Mouse (Mus musculus): ENCODE measurements at regions not wholly inside any gene's neighbourhood (a gene's known extent, or its start where the extent isn't known, plus 50 kb on each side); places are given as distances from the start of the nearest gene placed in this dataset.
"Not testable (repeated sequence)": the region's sequence is repeated elsewhere in the genome, so short reads cannot be mapped to it uniquely, and the experiment has no call there.

- DNase-seq (ENCODE audit: low spot score in 2 of 2): no peak
Observed at GRCm38 (mm10) chr11:91524019-91524418, 53.3 kb downstream of the Kif2b start.

- DNase-seq (ENCODE audit: low spot score in 2 of 2): no peak
Observed at GRCm38 (mm10) chr11:91479236-91479635, 98.1 kb downstream of the Kif2b start.

- no peak for DNase-seq (ENCODE audit: low spot score in 2 of 2)
Observed at GRCm38 (mm10) chr11:91463578-91464401, 113.6 kb downstream of the Kif2b start.

- DNase-seq (ENCODE audit: low spot score in 2 of 2): no peak
Observed at GRCm38 (mm10) chr11:91461946-91462345, 115.4 kb downstream of the Kif2b start.

GRCm38 (mm10) chr11:91442361-91442760 lies 135.0 kb downstream of the Kif2b start:
- peak; percentile 47 to 59 for DNase-seq (ENCODE audit: low spot score in 2 of 2)

- no peak for DNase-seq (ENCODE audit: low spot score in 2 of 2)
Observed at GRCm38 (mm10) chr11:91432195-91432594, 145.2 kb downstream of the Kif2b start.

- DNase-seq (ENCODE audit: low spot score in 2 of 2): peak; percentile 39 to 86
Observed at GRCm38 (mm10) chr11:91426731-91427130, 150.6 kb downstream of the Kif2b start.

- DNase-seq (ENCODE audit: low spot score in 2 of 2): no peak
Observed at GRCm38 (mm10) chr11:91387172-91387571, 190.2 kb downstream of the Kif2b start.

GRCm38 (mm10) chr11:91357029-91357428 lies 220.3 kb downstream of the Kif2b start:
- no peak for DNase-seq (ENCODE audit: low spot score in 2 of 2)

GRCm38 (mm10) chr11:91342629-91343028 lies 234.7 kb downstream of the Kif2b start:
- no peak for DNase-seq (ENCODE audit: low spot score in 2 of 2)

- DNase-seq (ENCODE audit: low spot score in 2 of 2): no peak
Observed at GRCm38 (mm10) chr11:91333056-91333455, 244.3 kb downstream of the Kif2b start.

- no peak for DNase-seq (ENCODE audit: low spot score in 2 of 2)
Observed at GRCm38 (mm10) chr11:91327543-91327942, 249.8 kb downstream of the Kif2b start.

GRCm38 (mm10) chr11:91310212-91310742 lies 267.1 kb downstream of the Kif2b start:
- DNase-seq (ENCODE audit: low spot score in 2 of 2): no peak

GRCm38 (mm10) chr11:91289194-91290123 lies 287.9 kb downstream of the Kif2b start:
- peak in 1 of 2 experiments; percentile 51 for DNase-seq (ENCODE audit: low spot score in 2 of 2)

- DNase-seq (ENCODE audit: low spot score in 2 of 2): no peak
Observed at GRCm38 (mm10) chr11:91286376-91286775, 291.0 kb downstream of the Kif2b start.

GRCm38 (mm10) chr11:91262216-91262615 lies 315.1 kb downstream of the Kif2b start:
- DNase-seq (ENCODE audit: low spot score in 2 of 2): no peak

GRCm38 (mm10) chr11:91242061-91242460 lies 335.3 kb downstream of the Kif2b start:
- not testable (repeated sequence) for DNase-seq (ENCODE audit: low spot score in 2 of 2)

- no peak for DNase-seq (ENCODE audit: low spot score in 2 of 2)
Observed at GRCm38 (mm10) chr11:91216158-91216557, 361.2 kb downstream of the Kif2b start.

GRCm38 (mm10) chr11:91213104-91213503 lies 364.3 kb downstream of the Kif2b start:
- no peak for DNase-seq (ENCODE audit: low spot score in 2 of 2)

GRCm38 (mm10) chr11:91206470-91206869 lies 370.9 kb downstream of the Kif2b start:
- no peak for DNase-seq (ENCODE audit: low spot score in 2 of 2)

- DNase-seq (ENCODE audit: low spot score in 2 of 2): no peak
Observed at GRCm38 (mm10) chr11:91204416-91204815, 372.9 kb downstream of the Kif2b start.

GRCm38 (mm10) chr11:91196841-91197240 lies 380.5 kb downstream of the Kif2b start:
- DNase-seq (ENCODE audit: low spot score in 2 of 2): no peak
